Mouse (Mus musculus) left cerebral cortex, postnatal 36 days (tissue): ENCODE results near the gene Csnk1e. TPM values are rescaled to one million over a fixed set of nuclear protein-coding genes. Genes with fewer than 3 reads are reported as not detected.

Experiments
- DNase-seq, 2 experiments: peaks; one replicate each; pipeline ENCODE4 v3.0.0; 2021 to 2022; ENCODE audit warnings: low spot score in 2 of 2, mixed read lengths in 1 of 2
- intact Hi-C: fragments of 180-260 bp; cut with DNase I; formaldehyde crosslinking; loops from one replicate; pipeline ENCODE4 v1.15.1; 2025
- microRNA-seq: library from miRNA; unstranded; fragments of <30 nt; microRNA quantifications from one replicate; pipeline ENCODE4 v1.2.0, GENCODE M21; 2022
- total RNA-seq, 2 experiments: library from RNA; stranded (reverse); gene quantifications; 2 replicates each; pipeline ENCODE4 v1.2.3; 2021

Csnk1e gene
- total RNA-seq, 2 experiments from 2014 or later: 135 to 154 TPM

GRCm38 (mm10) chr15:79374760-79375159 lies 80.6 kb downstream of the Csnk1e start:
- intact Hi-C loops: no loop called here
- DNase-seq: no peak

GRCm38 (mm10) chr15:79370281-79370843 lies 85.0 kb downstream of the Csnk1e start:
- no peak for DNase-seq
- intact Hi-C loops: no loop called here

GRCm38 (mm10) chr15:79369452-79370280 lies 85.7 kb downstream of the Csnk1e start:
- no peak for DNase-seq
- intact Hi-C loops: no loop called here

GRCm38 (mm10) chr15:79368861-79369440 lies 86.4 kb downstream of the Csnk1e start:
- intact Hi-C loops: no loop called here
- DNase-seq: no peak

GRCm38 (mm10) chr15:79368313-79368811 lies 87.0 kb downstream of the Csnk1e start:
- no peak for DNase-seq
- intact Hi-C loops: no loop called here

Small RNA genes lying within 50 kb of the gene (microRNA-seq; reads per million reads assigned to microRNA genes)
- gene Gm44302 (not detected), gene Mir1943 (1.8 reads per million)

Other genes with a start within 250 kb of the Csnk1e start
- gene Pick1, start 226.4 kb downstream of the Csnk1e start, total RNA-seq: 10 to 100 TPM; 48.9 to 50.4 TPM
- 1 to 10 TPM in 1 of 2 experiments, under 1 TPM in 1; 0.20 to 1.2 TPM for gene Gm49486, start 226.2 kb downstream of the Csnk1e start, total RNA-seq
- under 1 TPM in 1 of 2 experiments, not detected in 1; 0.17 TPM for gene Slc16a8, start 200.8 kb downstream of the Csnk1e start, total RNA-seq
- gene Baiap2l2, start 170.0 kb downstream of the Csnk1e start, total RNA-seq: 1 to 10 TPM; 3.5 to 4.5 TPM
- 10 to 100 TPM; 21.7 to 25.9 TPM for gene Pla2g6, start 127.2 kb downstream of the Csnk1e start, total RNA-seq
- gene Maff, start 108.9 kb downstream of the Csnk1e start, total RNA-seq: 1 to 10 TPM; 1.6 to 2.0 TPM
- gene Tmem184b, start 52.0 kb downstream of the Csnk1e start, total RNA-seq: 10 to 100 TPM; 67.6 to 73.5 TPM
- 100 to 1,000 TPM; 207 to 223 TPM for gene Kcnj4, start 49.7 kb upstream of the Csnk1e start, total RNA-seq
- 1 to 10 TPM in 1 of 2 experiments, under 1 TPM in 1; 0.59 to 1.1 TPM for gene Kdelr3, start 60.8 kb upstream of the Csnk1e start, total RNA-seq
- 100 to 1,000 TPM; 265 to 366 TPM for gene Ddx17, start 91.2 kb upstream of the Csnk1e start, total RNA-seq
- 1 to 10 TPM; 1.3 to 1.4 TPM for gene Dmc1, start 149.5 kb upstream of the Csnk1e start, total RNA-seq
- 10 to 100 TPM in 1 of 2 experiments, 1 to 10 TPM in 1; 8.0 to 13.2 TPM for gene Fam227a, start 203.4 kb upstream of the Csnk1e start, total RNA-seq
- 10 to 100 TPM; 43.5 to 56.1 TPM for gene Cby1, start 203.6 kb upstream of the Csnk1e start, total RNA-seq
- 10 to 100 TPM; 90.7 to 100.0 TPM for gene Tomm22, start 215.3 kb upstream of the Csnk1e start, total RNA-seq
- 10 to 100 TPM; 64.0 to 69.3 TPM for gene Josd1, start 232.4 kb upstream of the Csnk1e start, total RNA-seq
- 10 to 100 TPM; 45.1 to 47.1 TPM for gene Gtpbp1, start 235.3 kb upstream of the Csnk1e start, total RNA-seq